Mouse (Mus musculus) macrophage (primary cell): ENCODE measurements around the gene Snn. TPM values are rescaled to one million over a fixed set of nuclear protein-coding genes. Genes with fewer than 3 reads are reported as not detected.
A peak's percentile ranks its signal among the peaks of the same experiment; 100 is the strongest.

ENCODE experiments used
- H3K27ac ChIP-seq: fragments of 350-480 bp; formaldehyde crosslinking; 2 replicates; pipeline ENCODE4 v1.9.0; 2021
- H3K36me3 ChIP-seq: fragments of 350-480 bp; formaldehyde crosslinking; 2 replicates; pipeline ENCODE4 v1.9.0; 2021; ENCODE audit errors: inconsistent target
- H3K4me3 ChIP-seq: fragments of 350-480 bp; formaldehyde crosslinking; 2 replicates; pipeline ENCODE4 v1.9.0; 2021; ENCODE audit errors: inconsistent target
- H3K79me2 ChIP-seq: fragments of 350-480 bp; formaldehyde crosslinking; 2 replicates; pipeline ENCODE4 v1.9.0; 2021; ENCODE audit errors: inconsistent target
- WGBS: methylation state at CpG from one replicate; pipeline ENCODE4 v1.1.7; 2026; ENCODE audit warnings: inconsistent platforms; ENCODE audit not compliant: missing documents; 5-methylcytosine and 5-hydroxymethylcytosine counted together
- polyA plus RNA-seq: library from polyadenylated mRNA; stranded (reverse); fragments of 250-400 nt; gene quantifications from 3 replicates; pipeline ENCODE4 v1.2.4, GENCODE M21; 2018; ENCODE audit warnings: inconsistent platforms

The Snn gene
- polyA plus RNA-seq, 1 experiment from 2014 or later, result 5.0 TPM

DNA sequence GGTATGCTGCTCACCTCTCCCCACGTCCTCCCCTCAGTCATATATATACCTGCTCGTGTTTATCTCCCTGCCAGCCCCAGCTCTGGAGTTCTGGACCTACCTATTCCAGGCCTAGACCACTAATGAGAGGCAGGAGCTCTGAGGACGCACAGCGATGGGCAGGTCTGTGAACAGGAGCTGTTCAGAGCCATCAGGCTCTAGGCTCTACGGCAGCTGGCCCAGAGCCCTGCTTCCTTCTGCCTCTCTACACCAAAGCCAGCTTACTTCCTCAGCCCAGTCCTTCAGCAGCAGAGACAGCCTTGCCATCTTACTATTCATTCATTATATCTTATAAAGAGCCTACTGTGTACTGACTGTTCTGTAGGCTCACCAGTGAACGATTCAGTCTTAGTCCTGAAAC, 4.0 kb downstream of the Snn start:
- Histone ChIP-seq H3K27ac (no peak overlapping the region), H3K4me3 (no peak overlapping the region), H3K79me2 (no peaks in the 10 kb centered on the region), H3K36me3 (no peaks in the 10 kb centered on the region)
- 71% methylated on average over 6 of the region's 6 CpGs for WGBS

DNA sequence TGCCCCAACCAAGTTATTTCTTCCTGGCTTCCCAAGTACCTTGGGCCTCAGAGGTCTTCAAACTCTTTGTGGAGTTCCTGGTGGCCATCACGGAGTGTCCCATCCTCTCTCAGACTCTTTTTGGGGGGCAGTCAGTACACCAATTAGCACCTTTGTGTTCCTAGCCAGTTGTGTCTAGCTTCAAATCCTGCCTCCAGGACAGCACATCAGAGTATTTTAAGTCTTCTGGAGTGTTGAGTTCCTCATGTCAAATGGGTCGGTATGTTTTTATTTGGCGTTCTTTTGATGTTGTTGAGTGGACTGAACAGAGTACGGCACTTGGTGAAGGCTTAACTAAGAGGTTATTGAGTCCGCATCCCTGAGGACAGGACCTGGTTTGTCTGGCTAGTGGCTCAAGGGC, 4.7 kb downstream of the Snn start:
- H3K79me2 ChIP-seq, result no peaks in the 10 kb centered on the region
- H3K27ac ChIP-seq, result no peak overlapping the region
- no peak overlapping the region for H3K4me3 ChIP-seq
- no peaks in the 10 kb centered on the region for H3K36me3 ChIP-seq
- 85% methylated on average over 4 of the region's 5 CpGs for WGBS

DNA sequence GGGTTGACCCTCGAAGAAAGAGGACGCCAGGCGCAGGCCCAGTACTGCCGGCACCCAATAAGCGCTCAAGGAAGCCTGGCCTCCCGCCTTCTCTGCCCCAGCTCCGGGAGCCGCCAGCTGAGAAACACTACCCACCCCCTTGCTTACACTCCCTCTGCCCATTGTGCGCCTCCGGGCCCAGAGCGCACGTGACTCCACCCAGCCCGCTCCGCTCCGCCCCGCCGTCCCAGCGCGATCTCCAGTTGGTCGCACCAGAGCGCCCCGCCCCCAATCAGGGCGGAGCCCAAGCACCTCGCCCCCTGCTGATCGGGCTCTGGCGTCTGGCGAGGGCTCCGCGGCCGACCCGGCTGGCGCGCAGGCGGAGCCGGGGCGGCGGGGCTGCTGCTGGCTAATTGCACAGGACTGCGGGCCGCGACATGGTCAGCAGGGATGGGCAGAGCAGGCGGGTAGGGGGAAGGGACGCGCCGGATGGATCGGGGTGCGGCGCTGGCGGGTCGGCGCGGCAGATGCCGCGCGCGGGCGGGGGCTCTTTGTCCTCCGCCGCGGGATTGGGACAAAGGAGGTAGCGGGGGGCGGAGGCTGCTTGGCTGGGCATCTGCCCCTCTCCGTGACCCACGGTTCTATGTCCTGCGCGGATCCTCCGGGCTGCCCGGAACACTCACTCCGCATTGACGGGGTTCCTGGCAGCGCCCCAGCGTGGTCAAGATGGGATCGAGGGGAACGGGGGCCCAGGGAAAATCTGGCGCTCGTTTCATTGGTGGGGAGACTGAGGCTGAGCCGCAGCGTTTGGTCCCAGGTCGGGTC, 5.5 kb downstream of the Snn start, which contains the start of gene Litaf:
Gene Litaf (minus strand): TSS at position 129 of the 804 bp plus-strand sequence.
- no peaks in the 10 kb centered on the region for H3K36me3 ChIP-seq
- under 1% methylated on average over 78 of the region's 78 CpGs for WGBS
- H3K27ac ChIP-seq, result no peak within 1 kb of the TSS
- H3K4me3 ChIP-seq, result peak within 1 kb of the TSS; percentile 17; the same call in 1 of the 2 replicates
- H3K79me2 ChIP-seq, result no peaks in the 10 kb centered on the region

DNA sequence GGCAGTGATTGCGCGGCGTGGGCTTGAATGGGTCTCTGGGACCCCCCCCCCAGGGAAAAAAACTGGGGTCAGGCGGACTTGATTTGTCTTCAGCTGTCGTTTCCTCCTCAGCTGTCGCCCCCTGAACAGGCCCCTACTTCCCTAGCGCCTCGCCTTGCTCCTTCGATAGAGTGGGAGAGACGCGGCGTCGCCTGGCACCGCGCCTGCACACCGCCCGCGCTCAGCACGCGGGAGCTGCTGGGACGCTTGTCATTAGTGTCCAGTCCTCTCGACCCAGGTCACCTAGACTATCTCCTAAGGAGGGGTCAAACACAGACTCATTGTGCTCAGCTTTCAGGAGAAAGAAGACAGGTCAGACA, 6.1 kb downstream of the Snn start:
- 3% methylated on average over 19 of the region's 22 CpGs for WGBS
- peak overlapping the region; percentile 17; the same call in 1 of the 2 replicates for H3K4me3 ChIP-seq
- no peaks in the 10 kb centered on the region for H3K79me2 ChIP-seq
- H3K27ac ChIP-seq, result no peak overlapping the region
- no peaks in the 10 kb centered on the region for H3K36me3 ChIP-seq

DNA sequence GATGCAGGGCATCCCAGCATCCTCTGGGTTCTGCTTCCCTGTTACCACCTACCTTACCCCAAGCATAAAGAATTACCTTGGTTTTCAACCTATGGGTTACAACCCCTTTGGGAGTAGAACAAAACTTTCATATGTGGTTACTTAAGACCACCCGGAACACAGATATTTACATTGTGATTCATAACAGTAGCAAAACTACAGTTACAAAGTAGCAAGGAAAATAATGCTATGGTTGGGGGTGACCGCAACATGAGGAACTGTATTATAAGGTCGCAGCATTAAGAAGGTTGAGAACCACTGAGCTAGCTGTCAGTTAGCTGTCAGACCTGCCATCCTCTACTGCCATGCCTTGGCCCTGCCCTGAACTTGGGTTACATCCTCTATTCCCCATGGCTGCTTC, 7.9 kb downstream of the Snn start:
- 95% methylated on average over 3 of the region's 3 CpGs for WGBS
- H3K36me3 ChIP-seq, result no peaks in the 10 kb centered on the region
- H3K27ac ChIP-seq, result no peak overlapping the region
- no peak overlapping the region for H3K4me3 ChIP-seq
- no peaks in the 10 kb centered on the region for H3K79me2 ChIP-seq

DNA sequence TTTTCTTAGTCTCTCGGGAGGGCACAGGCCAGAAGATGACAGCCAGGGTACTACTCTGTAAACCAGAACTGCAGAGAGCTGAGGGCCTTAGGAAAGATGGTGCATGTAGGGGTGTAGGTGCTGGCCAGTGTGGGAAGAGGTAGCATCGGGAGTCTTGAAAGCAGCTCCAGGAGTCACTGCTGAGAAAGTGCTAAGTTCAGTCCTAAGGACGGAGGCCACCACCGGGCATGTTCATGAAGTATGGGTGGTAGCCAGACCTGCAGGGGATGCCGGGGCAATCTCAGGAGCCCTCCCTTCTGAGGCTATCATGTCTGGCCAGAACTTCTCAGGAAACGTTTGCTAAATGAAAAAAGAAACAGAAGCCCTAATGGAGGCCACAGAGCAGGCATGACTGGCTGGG, 8.5 kb downstream of the Snn start:
- Histone ChIP-seq H3K4me3 (no peak overlapping the region), H3K27ac (no peak overlapping the region), H3K79me2 (no peaks in the 10 kb centered on the region), H3K36me3 (peaks cover 6% of the 10 kb centered on the region; the same call in 1 of the 2 replicates)
- 45% methylated on average over 6 of the region's 6 CpGs for WGBS

DNA sequence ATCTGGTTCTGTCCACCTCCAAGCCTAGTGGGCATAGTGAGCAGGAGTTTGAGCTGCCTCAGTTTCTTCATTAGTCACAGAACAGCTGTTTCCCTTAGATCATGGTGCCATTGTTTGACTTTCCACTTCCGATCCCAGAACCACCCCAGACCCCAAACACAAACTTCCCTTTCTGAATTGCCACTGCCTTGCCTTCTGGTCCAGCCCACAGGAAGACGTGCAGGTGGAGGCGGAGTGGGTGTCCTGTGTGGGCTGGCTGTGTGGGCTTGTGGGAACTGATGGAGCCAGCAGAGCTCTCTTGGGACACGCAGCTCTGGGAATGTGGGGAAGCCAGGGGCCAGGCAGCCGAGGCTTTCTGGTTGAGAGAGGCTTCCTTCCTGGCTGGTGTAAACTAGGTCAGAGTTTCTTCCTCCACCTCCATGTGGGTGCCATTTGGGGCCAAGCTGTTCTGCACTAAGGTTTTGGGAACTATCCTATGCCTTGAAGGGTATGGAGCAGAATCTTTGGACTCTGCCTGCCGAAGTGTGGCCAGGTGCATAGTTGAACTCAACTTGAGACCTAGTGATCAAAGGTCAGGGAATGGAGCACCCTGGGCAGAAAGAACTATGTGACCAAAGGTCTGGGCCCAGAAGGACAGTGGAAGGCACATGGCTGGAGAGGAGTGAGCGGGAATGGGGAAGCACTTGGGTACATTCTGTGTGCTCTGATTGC, 9.1 kb downstream of the Snn start:
- Histone ChIP-seq H3K4me3 (no peak overlapping the region), H3K36me3 (peaks cover 12% of the 10 kb centered on the region; the same call in 1 of the 2 replicates), H3K79me2 (no peaks in the 10 kb centered on the region), H3K27ac (no peak overlapping the region)
- WGBS, result 36% methylated on average over 7 of the region's 7 CpGs

DNA sequence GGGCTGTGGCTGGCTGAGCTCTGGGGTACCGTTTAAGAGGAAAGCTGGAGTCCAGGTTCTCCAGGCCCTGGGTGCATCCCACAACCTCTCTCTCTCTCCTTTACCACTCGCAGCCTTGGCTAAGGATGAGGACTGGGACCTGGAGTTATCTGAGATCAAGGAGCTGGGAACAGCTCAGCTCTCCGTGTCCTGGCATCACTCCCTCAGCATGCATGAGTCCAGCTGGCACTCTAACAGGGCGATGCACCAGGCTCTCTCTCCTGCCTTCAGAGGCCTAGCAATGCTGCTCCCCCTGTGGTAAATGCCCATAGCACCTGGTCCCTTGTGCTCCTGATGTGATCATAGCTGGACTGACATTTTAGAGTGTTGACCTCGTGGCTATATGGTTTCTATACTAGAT, 10.4 kb downstream of the Snn start:
- H3K79me2 ChIP-seq, result no peaks in the 10 kb centered on the region
- WGBS, result 91% methylated on average over 4 of the region's 5 CpGs
- no peak overlapping the region for H3K4me3 ChIP-seq
- H3K27ac ChIP-seq, result no peak overlapping the region
- peaks cover 23% of the 10 kb centered on the region for H3K36me3 ChIP-seq

DNA sequence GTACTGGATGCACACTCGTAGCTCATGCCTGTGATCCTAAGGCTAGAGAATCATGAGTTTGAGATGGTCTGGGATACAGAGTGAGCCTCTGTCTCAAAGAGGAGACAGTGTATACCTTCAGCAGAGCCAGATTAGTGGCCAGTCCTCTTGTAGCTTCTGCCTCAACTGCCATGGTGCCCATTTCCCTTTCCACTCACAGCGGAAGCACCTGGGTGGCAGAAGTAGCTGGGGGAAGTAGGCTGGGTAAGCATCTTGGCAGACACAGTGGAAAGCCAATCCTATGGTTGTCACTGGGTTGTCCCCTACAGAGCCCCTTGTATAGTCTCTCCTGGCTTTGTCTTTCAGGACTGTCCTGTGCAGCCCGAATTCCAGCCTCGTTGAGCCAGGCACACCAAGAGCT, 11.1 kb downstream of the Snn start:
- no peak overlapping the region for H3K4me3 ChIP-seq
- no peak overlapping the region for H3K27ac ChIP-seq
- peaks cover 28% of the 10 kb centered on the region for H3K36me3 ChIP-seq
- WGBS, result 81% methylated on average over 4 of the region's 4 CpGs
- no peaks in the 10 kb centered on the region for H3K79me2 ChIP-seq

DNA sequence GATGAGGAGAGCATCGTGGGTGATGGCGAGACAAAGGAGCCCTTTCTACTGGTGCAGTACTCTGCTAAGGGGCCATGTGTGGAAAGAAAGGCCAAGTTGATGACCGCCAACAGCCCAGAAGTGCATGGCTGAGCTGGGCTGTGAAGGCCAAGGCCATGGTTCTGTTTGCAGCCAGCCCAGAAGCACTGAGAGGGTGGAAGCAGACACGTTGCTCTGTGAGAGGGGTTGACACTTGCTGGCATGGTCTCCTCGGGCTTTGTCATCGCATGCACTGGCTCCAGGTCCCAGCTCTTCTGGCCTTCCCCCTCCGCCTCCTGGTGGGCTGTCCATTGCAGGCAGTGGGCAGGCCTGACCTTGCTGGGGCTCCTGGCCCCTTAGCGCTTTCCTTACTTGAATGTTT, 11.7 kb downstream of the Snn start:
- peaks cover 33% of the 10 kb centered on the region for H3K36me3 ChIP-seq
- no peaks in the 10 kb centered on the region for H3K79me2 ChIP-seq
- WGBS, result 100% methylated on average over 8 of the region's 8 CpGs
- H3K4me3 ChIP-seq, result no peak overlapping the region
- no peak overlapping the region for H3K27ac ChIP-seq

DNA sequence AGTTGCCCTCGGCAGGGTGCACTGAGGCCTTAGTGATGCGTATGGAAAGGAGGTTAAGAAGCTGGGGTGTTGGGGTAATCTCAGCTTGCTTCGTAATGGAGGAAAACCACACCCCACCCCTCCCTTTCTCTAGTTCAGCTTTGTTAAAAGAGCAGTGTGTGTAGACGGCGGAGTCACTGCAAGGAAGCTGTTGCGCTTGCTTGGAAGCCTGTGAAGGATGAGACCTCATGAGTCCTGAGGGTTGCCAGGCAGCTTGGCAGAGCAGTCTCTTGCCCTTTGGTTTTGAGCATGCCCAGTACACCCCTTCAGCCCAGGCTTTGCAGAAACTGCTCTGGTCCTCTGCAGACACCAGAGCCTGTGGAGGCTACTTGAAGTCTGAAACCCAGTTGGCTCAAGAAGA, 12.3 kb downstream of the Snn start:
- H3K36me3 ChIP-seq, result peaks cover 39% of the 10 kb centered on the region
- no peaks in the 10 kb centered on the region for H3K79me2 ChIP-seq
- no peak overlapping the region for H3K4me3 ChIP-seq
- H3K27ac ChIP-seq, result no peak overlapping the region
- WGBS, result 71% methylated on average over 6 of the region's 6 CpGs

DNA sequence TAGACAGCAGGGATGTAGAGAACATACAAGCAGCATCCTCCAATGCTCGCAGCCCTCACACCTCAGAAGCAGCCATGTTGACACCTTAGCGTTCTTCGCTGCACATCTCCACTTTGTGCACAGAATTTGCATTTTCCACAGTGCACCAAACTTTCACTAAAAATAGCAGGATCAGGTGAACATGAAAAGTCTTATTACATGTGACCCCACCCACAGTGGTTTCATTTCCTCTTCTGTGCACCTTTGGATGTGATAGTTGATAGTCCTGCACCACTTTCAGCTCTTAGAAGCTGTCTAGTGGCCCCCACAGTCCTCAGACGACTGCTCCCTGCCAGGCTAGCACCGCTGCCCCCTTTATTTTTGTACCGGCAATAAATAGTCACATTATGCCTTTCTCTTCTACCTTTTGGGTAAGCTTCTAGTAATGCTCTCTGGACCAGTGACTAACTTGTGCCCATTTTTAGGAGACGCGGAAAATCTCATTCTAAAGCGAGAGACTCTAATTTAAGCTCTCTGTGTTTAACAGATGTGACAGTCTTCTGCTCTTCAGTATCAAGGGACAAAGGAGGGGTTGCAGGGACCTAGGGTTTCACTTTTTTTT, 17.0 kb downstream of the Snn start:
- peaks cover 56% of the 10 kb centered on the region for H3K36me3 ChIP-seq
- H3K79me2 ChIP-seq, result no peaks in the 10 kb centered on the region
- 87% methylated on average over 9 of the region's 9 CpGs for WGBS
- H3K27ac ChIP-seq, result no peak overlapping the region
- no peak overlapping the region for H3K4me3 ChIP-seq

DNA sequence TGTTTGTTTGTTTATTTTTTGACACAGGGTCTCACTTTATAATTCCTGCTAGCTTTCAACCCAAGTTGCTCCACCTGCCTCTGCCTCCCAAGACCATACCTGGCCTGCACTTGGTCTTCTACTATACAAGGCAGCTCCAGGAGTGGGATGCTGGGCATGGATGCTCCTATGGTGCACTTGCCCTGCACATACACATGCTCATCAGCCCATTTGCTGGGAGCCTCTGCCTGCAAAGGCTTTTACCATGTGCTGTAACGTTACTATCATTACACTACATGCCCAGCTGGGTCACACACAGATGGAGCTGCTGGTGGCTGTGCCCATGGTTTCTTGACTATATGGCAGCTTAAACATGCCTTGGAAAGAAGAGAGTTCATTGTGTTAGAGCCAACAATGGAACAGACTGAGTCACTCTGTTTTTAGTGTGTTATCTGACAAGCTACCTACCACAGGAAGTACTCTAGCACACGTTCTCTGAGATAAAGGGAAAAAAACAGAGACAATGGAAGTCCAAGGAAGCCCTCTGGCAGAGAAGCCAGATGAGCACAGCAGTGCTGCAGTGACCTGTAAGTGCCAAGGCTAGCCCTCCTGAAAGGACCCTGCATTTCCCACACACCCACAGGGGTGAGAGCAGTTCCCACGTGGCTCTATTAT, 17.6 kb downstream of the Snn start:
- Histone ChIP-seq H3K36me3 (peaks cover 60% of the 10 kb centered on the region), H3K27ac (no peak overlapping the region), H3K4me3 (no peak overlapping the region), H3K79me2 (no peaks in the 10 kb centered on the region)
- 71% methylated on average over 3 of the region's 3 CpGs for WGBS

DNA sequence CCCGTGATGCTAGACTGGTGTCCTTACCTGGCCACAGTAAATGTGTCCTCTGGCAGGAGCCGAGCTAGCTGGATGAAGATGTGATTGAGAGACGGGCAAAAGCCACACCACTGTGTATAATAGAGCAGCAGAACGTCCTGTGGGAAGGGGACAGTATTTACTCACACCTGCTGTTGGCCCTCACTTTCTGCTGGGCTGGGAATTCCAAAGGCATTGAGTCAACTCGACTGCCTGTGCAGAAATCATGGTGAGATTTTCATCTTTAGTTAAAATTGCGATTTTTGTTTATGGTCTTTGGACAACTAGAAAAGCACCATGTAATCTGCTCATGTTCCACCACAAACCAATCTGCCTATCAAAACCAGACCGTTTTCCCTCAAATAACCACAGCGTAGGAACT, 23.4 kb downstream of the Snn start:
- H3K79me2 ChIP-seq, result no peaks in the 10 kb centered on the region
- peaks cover 45% of the 10 kb centered on the region; the same call in 1 of the 2 replicates for H3K36me3 ChIP-seq
- no peak overlapping the region for H3K27ac ChIP-seq
- WGBS, result 93% methylated on average over 8 of the region's 8 CpGs
- H3K4me3 ChIP-seq, result no peak overlapping the region
